16 mouse cellular contexts compared by ENCODE assay signal in the genomic region with DNA sequence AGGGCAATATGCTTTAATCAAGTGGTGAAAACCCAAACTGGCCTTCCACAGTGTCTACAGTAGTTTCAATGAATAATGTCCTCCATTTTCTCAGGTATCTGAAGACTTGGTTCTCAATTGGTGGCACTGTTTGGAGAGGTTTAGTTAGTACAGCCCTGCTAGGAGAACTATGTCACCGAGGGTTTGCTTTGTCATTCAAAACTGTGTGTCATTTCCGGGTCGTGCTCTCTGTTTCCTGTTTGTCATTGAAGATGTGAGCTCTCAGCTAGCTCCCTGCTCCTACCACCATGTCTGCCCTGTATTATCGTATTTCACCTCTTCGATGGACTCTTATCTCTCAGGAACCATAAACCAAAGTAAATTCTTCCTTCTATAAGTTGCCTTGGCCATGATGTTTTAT.
"Had no signal": no experiment of that assay in that cellular context is flagged by ENCODE, and none has a peak within 500 bp of the region (broad histone marks: within the 10 kb centered on the region; RNA-seq: fewer than 3 reads in every experiment).

No protein-coding gene starts in this region.

- DNase-seq: liver, postnatal 0 days; lung, adult 2 months; lung, postnatal 14 days; lung, postnatal 36 days; right cerebral cortex, postnatal 14 days; thymus, adult 18-20 months; thymus, postnatal 14 days; thymus, postnatal 4 days had no signal

- H3K4me3 ChIP-seq: lung, embryonic 15.5 days; megakaryocyte, embryonic 14.5 days; midbrain, embryonic 13.5 days; midbrain, embryonic 15.5 days; neural tube, embryonic 12.5 days had no signal

- H3K9me3 ChIP-seq: lung, embryonic 15.5 days; midbrain, embryonic 13.5 days; midbrain, embryonic 15.5 days; neural tube, embryonic 12.5 days had no signal

- H3K4me2 ChIP-seq: lung, embryonic 15.5 days; midbrain, embryonic 11.5 days; midbrain, embryonic 13.5 days; midbrain, embryonic 15.5 days; neural tube, embryonic 12.5 days had no signal

- H3K27me3 ChIP-seq: lung, embryonic 15.5 days; midbrain, embryonic 13.5 days; midbrain, embryonic 15.5 days; neural tube, embryonic 12.5 days had no signal

- H3K36me3 ChIP-seq: lung, embryonic 15.5 days; midbrain, embryonic 13.5 days; midbrain, embryonic 15.5 days; neural tube, embryonic 12.5 days had no signal

- H3K9ac ChIP-seq: liver, postnatal 0 days; lung, embryonic 15.5 days; midbrain, embryonic 13.5 days; midbrain, embryonic 15.5 days; neural tube, embryonic 12.5 days had no signal

- H3K27ac ChIP-seq: lung, embryonic 15.5 days; macrophage; midbrain, embryonic 13.5 days; midbrain, embryonic 15.5 days; neural tube, embryonic 12.5 days had no signal

- ATAC-seq: liver, postnatal 0 days; lung, postnatal 0 days; midbrain, embryonic 13.5 days; midbrain, embryonic 15.5 days had no signal

- H3K4me1 ChIP-seq: megakaryocyte, embryonic 14.5 days; midbrain, embryonic 15.5 days; neural tube, embryonic 12.5 days had no signal
